Mouse (Mus musculus) kidney, postnatal 25 days (tissue): ENCODE data around the gene Rbm14.
"Not testable (repeated sequence)": the region's sequence is repeated elsewhere in the genome, so short reads cannot be mapped to it uniquely, and the experiment has no call there.

Experiments
- DNase-seq, 2 experiments: peaks; one replicate each; pipeline ENCODE4 v3.0.0; 2021; ENCODE audit warnings: mixed read lengths in 2 of 2

Gene Rbm14

DNA sequence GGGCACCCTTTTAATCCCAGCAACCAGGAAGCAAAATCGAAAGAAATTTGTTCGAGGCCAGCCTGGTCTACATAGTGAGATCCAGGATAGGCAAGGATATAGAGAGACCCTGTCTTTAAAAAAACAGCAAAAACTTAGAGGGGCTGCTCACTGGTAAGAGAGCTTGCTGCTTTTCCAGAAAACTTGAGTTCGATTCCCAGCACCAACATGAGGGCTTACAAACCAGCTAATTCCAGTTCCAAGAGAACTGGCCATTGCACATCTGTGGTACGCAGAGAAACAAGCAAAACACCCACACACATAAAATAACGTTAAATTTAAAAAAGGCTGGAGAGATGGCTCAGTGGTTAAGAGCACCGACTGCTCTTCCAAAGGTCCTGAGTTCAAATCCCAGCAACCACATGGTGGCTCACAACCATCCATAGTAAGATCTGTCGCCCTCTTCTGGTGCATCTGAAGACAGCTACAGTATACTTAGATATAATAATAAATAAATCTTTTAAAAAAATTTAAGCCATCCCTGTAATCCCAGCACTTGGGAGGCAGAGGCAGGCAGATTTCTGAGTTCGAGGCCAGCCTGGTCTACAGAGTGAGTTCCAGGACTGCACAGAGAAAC, 1.0 kb upstream of the Rbm14 start:
- DNase-seq, result not testable (repeated sequence)

DNA sequence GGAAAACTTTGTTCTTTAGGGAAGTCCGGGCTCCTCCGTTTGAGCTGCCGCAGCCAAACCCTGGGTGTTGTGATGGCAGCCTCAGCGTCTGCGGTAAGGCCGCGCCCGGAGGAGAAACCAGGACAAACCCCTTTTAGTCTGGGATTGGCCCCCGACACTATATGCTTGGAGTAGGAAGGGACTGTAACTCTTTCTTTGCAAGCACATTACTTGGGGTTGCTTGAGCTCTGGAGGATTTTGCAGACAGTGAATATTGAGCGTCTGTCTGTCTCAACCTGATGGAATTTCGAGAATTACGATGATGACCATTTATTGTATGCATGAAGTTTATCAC, 442 bp upstream of the Rbm14 start:
- DNase-seq, result no peak

DNA sequence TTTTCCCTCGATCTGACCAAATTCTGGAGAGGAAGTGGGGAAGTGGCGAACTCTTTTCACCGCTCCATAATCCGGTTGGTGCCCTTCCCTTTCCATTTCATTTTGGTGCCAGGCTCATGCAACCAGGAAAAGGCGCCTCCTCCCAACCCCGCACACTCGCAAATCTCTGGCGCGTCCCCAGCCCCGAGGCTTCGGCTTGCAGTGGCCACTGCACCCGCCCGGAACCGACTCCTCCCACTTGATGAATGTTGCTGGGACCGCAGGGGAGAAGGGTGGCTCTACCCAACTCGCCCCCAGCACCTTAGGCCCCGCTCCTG, 730 bp downstream of the Rbm14 start:
- no peak for DNase-seq

DNA sequence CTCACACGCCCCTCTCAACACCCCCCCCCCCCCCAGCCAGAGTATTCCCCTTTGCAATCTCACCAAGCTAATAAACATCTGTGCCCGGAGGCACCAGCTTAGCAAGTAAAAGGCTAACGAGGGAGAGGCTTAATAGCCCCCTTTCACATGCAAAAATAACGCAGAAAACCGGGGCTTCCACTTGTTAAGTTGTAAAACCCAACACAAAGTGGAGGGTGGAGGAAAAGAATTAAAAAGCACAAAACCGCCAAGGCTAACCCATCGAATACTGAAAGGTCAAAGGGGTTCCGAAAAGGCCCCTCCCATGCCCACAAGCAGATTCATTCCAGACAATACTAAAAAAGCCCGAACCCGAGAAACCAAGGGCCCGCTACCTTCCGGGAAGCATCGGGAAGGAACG, 1.1 kb downstream of the Rbm14 start:
- no peak for DNase-seq

DNA sequence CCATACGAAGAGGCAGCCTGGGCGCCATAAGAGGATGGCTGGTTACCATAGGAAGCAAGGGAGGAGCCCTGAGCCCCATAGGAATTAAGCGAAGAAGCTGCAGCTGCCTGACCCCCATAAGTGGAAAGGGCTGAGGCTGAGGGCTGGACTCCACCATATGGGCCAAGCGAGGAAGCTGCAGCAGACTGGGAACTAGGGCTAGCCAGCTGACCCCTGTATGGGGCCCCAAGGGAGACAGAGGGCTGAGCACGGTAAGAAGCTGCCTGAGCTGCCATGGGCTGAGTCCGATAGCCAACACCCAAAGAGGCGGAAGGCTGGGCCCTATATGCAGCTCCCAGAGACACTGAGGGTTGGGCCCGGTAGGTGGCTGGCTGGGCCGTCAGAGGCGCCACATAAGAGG, 8.2 kb downstream of the Rbm14 start:
- DNase-seq, result no peak

DNA sequence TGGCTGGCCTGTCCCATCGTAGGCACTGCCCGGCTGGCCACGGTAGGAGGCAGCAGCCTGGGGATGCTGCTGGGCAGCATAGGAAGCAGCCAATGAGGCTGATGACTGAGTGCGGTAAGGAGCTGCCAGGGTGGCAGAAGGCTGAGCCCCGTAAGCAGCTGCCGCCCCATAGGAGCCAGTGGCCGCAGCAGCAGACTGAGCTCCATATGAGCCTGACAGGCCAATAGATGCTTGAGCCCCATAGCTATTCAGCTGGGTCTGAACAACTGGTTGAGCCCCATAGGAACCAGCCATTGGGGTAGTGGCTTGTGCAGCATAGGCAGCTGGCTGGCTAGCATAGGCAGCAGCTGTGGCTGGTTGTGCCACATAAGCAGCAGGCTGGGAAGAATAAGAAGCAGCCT, 8.7 kb downstream of the Rbm14 start:
- DNase-seq, result no peak

DNA sequence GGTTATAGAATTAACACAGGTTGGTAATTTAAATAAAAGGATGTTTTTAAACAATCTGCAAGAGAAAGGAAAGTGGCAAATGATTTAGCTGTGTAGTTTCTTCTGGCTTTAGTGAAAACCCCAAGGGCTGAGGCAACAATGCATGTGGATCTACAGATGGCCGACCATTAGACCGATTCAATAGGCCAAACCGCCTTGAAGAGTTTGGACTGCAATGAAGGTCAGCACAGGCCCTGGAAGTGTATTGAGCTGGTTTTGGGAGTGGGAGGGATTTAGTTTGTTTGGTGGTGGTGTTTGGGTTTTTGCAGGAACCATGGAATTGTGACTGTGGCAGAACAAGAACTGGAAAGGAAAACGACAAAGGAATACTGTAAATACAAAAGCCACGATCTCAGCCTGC, 12.4 kb downstream of the Rbm14 start:
- DNase-seq, result no peak

DNA sequence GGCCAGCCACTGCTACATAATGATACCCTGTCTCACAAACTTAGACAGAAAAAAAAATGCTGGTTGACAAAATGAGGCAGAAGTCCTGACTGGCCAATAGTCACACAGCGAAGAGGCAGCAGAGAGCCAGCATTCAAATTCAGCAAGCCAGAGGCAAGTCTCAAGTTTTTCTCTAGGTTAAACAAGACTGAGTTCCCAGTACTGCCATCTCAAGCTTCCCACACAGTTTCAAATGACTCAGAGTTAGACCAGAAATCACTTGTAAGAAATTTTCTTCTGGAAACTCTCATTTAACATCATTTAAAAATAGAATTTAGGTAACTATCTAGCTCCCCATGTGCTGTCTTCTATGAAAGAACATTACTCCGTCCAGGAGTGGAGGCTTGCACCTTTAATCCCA, 13.6 kb downstream of the Rbm14 start:
- DNase-seq, result no peak

DNA sequence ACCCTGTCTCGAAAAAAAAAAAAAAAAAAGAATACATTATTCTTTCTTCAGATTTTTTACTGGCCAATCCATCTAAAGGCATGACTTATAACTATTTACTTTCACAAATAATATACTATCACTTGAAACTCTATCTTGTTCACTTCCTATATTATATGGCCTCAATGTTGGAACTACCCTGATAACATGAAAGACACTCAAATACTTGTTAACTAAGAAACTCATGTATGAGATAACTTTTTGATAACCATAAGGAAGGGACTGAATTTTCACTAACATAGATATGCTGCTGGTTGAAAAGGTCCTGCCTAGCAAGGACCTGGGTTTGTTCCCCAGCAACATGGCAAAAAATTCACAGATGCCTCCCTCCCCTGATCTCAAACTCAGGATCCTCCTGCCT, 15.5 kb downstream of the Rbm14 start:
- DNase-seq, result no peak

DNA sequence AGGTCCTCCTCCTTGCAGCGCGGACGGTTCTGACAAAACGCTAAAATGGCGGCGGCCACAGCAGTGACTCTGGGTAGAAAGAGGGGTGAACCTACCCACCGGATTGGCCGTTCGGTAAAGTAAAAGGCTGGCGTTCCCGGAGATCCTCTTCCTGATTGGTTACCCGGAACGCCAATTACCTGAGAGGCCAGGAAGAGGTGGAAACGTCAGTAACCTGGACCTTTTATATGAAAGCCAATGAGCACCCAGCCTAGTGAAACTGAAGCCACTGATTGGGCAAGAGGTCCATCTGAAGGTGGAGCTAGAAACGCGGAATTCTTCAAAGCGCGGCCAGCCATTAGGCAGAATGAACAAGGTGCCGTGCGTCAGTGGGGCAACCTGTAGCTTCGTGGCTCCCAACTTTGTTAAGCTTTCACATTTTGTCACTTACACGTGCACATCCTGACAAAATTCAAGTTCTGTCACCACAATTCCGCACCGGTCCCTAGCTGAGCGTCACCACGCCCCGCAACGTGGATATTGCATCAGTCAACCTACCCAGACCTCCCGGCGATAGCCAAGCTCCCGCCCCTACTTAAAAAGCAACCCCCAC, 17.5 kb downstream of the Rbm14 start, which contains the start of gene Rbm4:
Gene Rbm4, minus strand, starts transcription at position 71 of the 592 bp plus-strand sequence.
- DNase-seq, result peak; percentile 99

DNA sequence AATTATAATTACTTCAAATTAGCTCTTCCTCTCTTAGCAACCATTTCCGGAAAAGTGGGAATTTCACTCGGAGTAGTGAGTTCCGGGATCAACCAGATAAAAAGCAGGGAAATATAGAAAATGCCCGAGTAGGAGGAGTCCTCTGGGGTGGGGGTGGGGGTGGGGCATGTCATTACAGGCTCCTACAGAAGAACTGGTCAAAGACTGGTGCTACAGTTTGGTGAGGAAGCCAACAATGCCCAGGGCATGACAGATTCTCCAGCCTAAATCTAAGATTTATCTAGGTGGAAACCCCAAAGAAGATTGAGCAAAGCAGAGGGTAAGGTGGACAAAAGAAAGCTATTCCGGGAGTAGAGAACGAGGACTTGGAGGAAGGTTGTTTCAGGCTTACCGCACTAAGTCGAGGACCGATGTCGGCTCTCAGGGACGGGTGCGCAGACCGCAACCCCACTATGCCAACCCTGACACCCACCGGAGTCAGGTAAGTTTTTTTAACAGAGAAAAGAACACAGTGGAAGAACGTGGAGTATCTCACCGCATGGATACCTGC, 18.1 kb downstream of the Rbm14 start:
- no peak for DNase-seq

DNA sequence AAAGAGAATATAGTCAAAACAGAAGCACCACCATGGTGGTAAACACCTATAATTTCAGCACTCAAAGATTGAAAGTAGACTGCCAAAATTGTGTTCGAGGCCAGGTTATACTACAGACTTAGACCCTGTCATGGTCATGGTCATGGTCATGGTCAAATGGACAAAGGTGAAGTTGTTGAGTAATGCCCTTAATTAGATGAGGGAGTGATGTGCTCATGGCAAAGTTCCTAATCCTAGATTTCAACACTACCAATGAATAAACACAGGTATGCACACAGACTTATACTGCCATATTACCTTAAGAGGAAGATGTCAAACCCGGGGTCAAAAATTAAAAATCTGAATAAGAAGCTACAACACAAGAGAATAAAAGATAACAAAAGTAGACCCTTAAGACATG, 25.1 kb downstream of the Rbm14 start:
- no peak for DNase-seq

DNA sequence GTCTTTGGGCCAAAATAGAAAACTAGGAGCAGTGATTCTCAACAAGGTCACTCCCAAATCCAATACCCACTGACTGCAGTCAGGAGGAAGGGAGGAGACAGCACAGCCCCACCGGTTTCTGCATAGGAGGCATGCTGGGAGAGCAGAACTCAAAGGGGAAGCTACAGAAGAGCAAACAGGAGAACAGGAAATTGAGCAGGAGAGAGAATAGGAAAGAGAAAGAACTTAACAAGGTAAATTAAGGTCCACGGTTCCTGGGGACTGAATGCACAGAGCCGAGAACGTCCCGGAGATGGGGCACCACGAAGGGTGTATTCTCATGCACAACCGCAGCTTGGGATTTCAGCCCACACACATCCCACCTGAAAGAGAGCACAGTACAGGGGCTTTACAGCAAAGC, 26.2 kb downstream of the Rbm14 start:
- no peak for DNase-seq

DNA sequence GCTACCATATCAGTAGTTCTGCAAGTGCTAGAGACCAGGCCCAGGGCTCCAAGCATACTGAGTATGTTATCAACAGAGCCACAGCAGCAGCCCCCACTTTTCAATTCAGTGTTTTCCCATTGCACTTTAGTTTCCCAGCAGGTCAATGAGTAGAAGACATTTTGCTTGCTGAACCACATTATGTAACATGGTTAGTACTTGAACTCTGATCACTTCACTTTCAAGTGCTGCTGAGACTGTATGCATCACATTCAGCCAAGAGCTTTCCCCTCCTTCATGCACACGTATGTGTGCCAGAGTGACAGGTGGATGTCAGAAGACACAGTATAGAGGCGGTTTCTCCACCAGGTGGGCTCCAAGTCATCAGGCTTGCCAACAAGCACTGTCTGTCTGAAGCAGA, 28.5 kb downstream of the Rbm14 start:
- no peak for DNase-seq

DNA sequence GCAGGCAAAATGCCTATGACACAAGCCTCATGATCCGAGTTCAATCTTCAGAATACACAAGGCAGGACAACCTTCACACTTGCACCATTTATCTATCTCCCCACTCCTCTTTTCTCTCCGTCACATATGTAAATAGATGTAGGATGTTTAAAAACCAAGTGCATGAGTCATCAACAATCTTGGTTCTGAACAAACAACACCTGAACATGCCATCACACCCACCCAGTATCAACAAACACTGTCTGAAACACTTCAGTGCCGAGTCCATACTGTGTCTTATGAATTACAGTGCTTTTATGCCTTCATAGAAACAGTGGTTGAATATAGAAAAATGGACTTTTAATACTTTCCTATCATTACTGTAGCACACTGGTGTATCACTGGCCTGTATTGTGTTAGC, 38.6 kb downstream of the Rbm14 start:
- DNase-seq, result no peak

DNA sequence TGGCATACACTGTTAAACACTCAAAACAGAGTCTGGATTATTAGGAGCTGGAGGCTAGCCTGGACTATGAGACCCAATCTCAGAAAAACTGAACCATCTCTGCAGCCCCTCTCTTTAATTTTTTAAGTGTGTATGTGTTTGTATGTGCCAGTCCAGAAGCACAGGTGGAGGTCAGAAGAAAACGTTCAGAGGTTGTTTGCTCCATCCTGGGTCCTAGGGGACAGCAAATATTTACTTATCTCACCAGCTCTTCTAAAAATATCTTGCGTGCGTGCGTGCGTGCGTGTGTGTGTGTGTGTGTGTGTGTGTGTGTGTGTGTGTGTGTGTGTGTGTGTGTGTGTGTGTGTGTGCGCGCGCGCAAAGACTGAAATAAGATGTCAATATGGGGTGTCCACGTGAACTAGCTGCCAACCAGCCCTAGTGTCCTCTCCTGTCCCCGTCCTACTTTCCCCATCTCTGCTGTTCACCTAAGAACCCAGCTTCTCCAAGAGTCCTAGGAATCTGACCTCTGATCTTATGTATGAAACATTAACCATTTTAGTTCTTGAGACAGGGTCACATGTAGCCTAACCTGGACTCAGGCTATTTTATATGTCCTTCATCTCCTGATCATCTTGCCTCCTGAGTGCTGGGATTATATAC, 43.8 kb downstream of the Rbm14 start:
- DNase-seq, result no peak

DNA sequence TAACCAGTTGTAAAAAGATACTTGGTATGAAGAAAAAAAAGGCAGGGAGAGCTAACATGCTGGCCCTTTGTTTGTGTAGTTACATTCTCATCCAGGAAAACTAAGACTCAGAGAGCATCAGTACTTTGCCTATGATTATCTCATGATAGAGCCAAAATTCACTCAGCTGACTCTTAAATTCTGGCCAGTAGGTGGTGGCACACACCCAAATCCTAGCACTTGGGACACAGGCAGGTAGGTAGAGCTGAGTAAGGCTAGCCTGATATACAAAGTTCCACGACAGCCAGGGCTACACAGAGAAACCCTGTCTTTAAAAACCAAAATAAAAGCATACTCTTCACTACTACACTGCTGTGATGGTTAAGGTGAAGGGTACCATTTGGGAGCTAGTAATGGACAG, 48.6 kb downstream of the Rbm14 start:
- DNase-seq, result peak in 1 of 2 experiments; percentile 56

DNA sequence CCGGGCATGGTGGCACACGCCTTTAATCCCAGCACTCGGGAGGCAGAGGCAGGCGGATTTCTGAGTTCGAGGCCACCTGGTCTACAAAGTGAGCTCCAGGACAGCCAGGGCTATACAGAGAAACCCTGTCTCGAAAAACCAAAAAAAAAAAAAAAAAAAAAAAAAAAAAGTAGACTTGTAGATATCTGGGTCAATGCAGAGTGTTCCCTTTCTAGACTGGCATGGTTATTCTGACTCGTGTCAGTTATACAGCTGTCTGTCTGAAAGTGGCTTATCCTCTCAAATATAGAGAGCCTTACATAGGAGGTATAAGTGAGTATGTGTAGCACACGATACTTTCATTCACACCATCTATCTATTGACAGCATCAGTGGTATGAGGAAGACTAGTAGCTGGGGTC, 50.9 kb downstream of the Rbm14 start:
- DNase-seq, result not testable (repeated sequence)

DNA sequence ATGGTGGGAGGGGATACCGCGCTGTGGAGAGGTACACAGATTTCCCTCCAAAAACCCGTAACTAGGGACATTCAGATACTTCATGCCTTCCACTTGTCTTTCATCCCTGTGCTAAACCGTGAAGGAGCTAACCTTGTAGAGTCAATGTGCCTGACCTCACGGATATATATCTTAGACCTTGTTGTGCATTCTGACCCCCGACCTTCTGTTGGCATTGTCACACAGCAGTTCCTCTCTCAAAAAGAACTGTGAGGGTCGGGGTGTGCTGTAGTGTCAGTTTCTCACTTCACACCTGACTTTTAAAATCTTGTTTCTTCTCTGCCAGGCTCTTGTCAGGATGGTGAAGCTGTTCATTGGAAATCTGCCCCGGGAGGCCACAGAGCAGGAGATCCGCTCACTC, 54.5 kb downstream of the Rbm14 start:
- DNase-seq, result no peak

DNA sequence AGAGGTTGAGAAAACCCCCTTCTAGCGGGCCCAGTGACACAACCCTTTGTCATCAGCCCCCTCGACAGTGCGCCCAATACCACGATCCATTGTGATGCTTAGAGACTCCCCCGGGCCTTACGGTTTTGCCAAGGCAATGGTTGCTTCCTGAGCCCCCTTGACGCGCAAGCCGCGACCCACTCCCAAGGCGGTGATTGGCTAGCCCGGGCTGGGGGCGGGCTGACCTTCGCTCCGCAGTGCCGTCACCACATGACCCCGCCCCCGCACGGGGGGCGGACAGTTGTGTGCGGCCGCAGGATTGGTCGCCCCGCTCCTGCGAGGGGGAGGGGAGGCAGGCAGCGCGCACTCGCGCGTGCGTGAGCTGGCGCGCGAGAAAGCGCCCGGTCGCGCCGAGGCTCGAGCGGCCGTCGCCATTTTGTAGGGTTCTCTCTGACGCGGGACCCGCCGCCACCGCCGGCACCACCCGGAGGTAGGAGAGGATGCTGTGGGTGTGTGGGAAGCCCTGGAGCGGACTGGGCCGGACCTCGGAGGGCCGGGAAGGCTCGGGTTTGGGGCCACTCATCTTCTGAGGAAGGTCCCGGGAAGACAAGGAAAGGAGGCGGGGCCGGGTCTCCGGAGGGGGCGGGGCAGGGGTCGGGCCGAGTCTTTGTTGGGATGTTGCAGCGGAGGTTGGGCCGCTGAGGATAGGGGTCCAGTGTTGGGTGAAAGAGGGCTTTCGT, 55.1 kb downstream of the Rbm14 start, which contains the start of gene Rbm4b:
Gene Rbm4b, plus strand, starts transcription at position 305 of the 719 bp plus-strand sequence.
- DNase-seq, result peak; percentile 96 to 99

DNA sequence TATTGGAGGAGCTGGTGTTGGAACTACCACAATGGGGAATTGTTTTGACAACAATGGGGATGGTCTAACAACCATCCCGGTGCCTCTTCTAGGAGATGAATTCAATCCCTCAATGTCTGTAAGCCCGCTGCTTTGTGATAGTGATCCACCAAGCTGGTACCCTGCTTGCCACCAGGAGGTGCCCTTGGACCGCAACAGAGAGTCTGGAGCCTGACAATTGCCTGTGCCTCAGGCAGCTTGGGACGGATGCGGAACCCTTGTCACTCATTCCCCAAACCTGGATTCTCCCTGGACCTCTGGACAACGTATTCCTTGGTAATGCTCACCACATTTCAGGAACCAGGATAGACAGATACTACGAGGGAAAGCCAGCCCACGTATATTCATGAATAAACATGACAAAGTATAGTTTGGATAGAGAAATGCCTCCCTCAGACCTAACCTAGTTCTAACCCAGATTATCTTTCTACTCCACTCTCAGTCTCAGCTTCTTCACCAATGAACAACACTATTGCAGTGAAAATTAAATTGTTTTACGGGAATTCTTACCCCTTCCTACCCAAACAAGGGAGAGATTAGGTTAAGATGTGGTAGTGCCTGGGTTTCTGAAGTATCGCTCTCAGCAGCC, 55.8 kb downstream of the Rbm14 start:
- DNase-seq, result peak; percentile 93 to 94
